8 mouse cellular contexts compared by ENCODE assay signal in genomic region chr11:95825625-95826024, GRCm38 (mm10). TPM values are rescaled to one million over a fixed set of nuclear protein-coding genes. Genes with fewer than 3 reads are reported as not detected.
DNase-seq lines count a peak whose midpoint lies in the region; ATAC-seq and TF ChIP-seq lines count a peak whose summit lies in the region.

No protein-coding gene starts in this region.

- peak overlapping the region; percentile 82; the same call in 1 of the 2 replicates for H3K4me3 ChIP-seq in forebrain, embryonic 10.5 days
- H3K4me3 ChIP-seq in forebrain, embryonic 14.5 days (ENCODE audit: low read depth, low read length), result no peak overlapping the region
- H3K4me3 ChIP-seq in kidney, embryonic 14.5 days (ENCODE audit: low read length), result 0 out of 2 replicates have a peak overlapping the region, but pooled peaks have one; percentile 56
- H3K4me3 ChIP-seq in MEL (ENCODE audit: control insufficient read depth in 1 of 2, insufficient read depth in 1 of 2, low read depth in 2 of 2, low read length in 2 of 2), result peak overlapping the region; percentile 69 to 93; a peak in 3 of 4 replicates
- H3K4me3 ChIP-seq in forebrain, embryonic 13.5 days, result no peak overlapping the region

- H3K27ac ChIP-seq in forebrain, embryonic 10.5 days, result no peak overlapping the region
- no peak overlapping the region for H3K27ac ChIP-seq in forebrain, embryonic 14.5 days (ENCODE audit: low read depth, low read length)
- H3K27ac ChIP-seq in kidney, embryonic 14.5 days (ENCODE audit: low read depth, low read length), result no peak overlapping the region
- no peak overlapping the region for H3K27ac ChIP-seq in MEL (ENCODE audit: control insufficient read depth, low read depth, low read length)
- no peak overlapping the region for H3K27ac ChIP-seq in forebrain, embryonic 13.5 days

- no peak for DNase-seq in forebrain, embryonic 10.5 days (ENCODE audit: extremely low spot score, low spot score)
- DNase-seq in forebrain, embryonic 14.5 days (ENCODE audit: low spot score), result no peak
- no peak for DNase-seq in kidney, adult 9 months
- peak; percentile 50 for DNase-seq in MEL (ENCODE audit: low read depth, low spot score)
- DNase-seq in induced T-regulatory cell, adult 2 months (ENCODE audit: low read depth), result peak; percentile 36
- DNase-seq in layer of hippocampus, adult 9-11 months, result no peak

- no peak overlapping the region for H3K9ac ChIP-seq in forebrain, embryonic 14.5 days (ENCODE audit: low read length)
- H3K9ac ChIP-seq in kidney, embryonic 14.5 days (ENCODE audit: low read depth, low read length), result no peak overlapping the region
- H3K9ac ChIP-seq in MEL (ENCODE audit: control insufficient read depth, low read depth, low read length, poor library complexity, severe bottlenecking), result peak overlapping the region; percentile 85
- no peak overlapping the region for H3K9ac ChIP-seq in forebrain, embryonic 13.5 days

- TF ChIP-seq CTCF in MEL (IDR thresholded peaks at IDR 0.05 in 2 of 3, conservative IDR thresholded peaks at IDR 0.05 in 1 of 3; ENCODE audit: control insufficient read depth in 1 of 3, insufficient read depth in 1 of 3, low read depth in 2 of 3, low read length in 3 of 3, poor library complexity in 1 of 3, severe bottlenecking in 1 of 3), result no peak

- WGBS in forebrain, embryonic 10.5 days, result 68% methylated on average over 3 of the region's 3 CpGs
- 63% methylated on average over 3 of the region's 3 CpGs for WGBS in forebrain, embryonic 14.5 days
- WGBS in kidney, embryonic 14.5 days, result 48% methylated on average over 3 of the region's 3 CpGs
- 46% methylated on average over 3 of the region's 3 CpGs for WGBS in forebrain, embryonic 13.5 days

- peaks cover 5% of the 10 kb centered on the region; the same call in 1 of the 2 replicates for H3K79me2 ChIP-seq in MEL (ENCODE audit: control insufficient read depth, insufficient read depth, low read length, poor library complexity)

- no peaks in the 10 kb centered on the region for H3K9me3 ChIP-seq in forebrain, embryonic 10.5 days
- no peaks in the 10 kb centered on the region for H3K9me3 ChIP-seq in forebrain, embryonic 14.5 days (replicated peaks; ENCODE audit: control insufficient read depth, low read length)
- H3K9me3 ChIP-seq in kidney, embryonic 14.5 days (ENCODE audit: control insufficient read depth, low read length), result no peaks in the 10 kb centered on the region
- H3K9me3 ChIP-seq in MEL (replicated peaks; ENCODE audit: insufficient read depth, low read length), result no peaks in the 10 kb centered on the region
- H3K9me3 ChIP-seq in forebrain, embryonic 13.5 days (replicated peaks), result no peaks in the 10 kb centered on the region

- peaks cover 91% of the 10 kb centered on the region for H3K27me3 ChIP-seq in forebrain, embryonic 10.5 days (ENCODE audit: poor library complexity, severe bottlenecking)
- H3K27me3 ChIP-seq in forebrain, embryonic 14.5 days (replicated peaks; ENCODE audit: control insufficient read depth, insufficient read depth, low read length), result peaks cover 52% of the 10 kb centered on the region
- peaks cover 48% of the 10 kb centered on the region for H3K27me3 ChIP-seq in kidney, embryonic 14.5 days (ENCODE audit: control insufficient read depth, insufficient read depth, low read length)
- H3K27me3 ChIP-seq in MEL (ENCODE audit: control insufficient read depth in 1 of 2, insufficient read depth in 2 of 2, low read length in 2 of 2), result no peaks in the 10 kb centered on the region
- peaks cover 70% of the 10 kb centered on the region for H3K27me3 ChIP-seq in forebrain, embryonic 13.5 days

- no peak for ATAC-seq in forebrain, embryonic 14.5 days
- ATAC-seq in kidney, embryonic 14.5 days (ENCODE audit: low FRiP score, low TSS enrichment), result no peak
- no peak for ATAC-seq in forebrain, embryonic 13.5 days

- TF ChIP-seq RAD21 in MEL (IDR thresholded peaks at IDR 0.05; ENCODE audit: low read depth, low read length), result no peak

- peaks cover 37% of the 10 kb centered on the region for H3K4me1 ChIP-seq in forebrain, embryonic 10.5 days
- peaks cover 6% of the 10 kb centered on the region for H3K4me1 ChIP-seq in forebrain, embryonic 14.5 days (ENCODE audit: control insufficient read depth, insufficient read depth, low read length)
- peaks cover 5% of the 10 kb centered on the region for H3K4me1 ChIP-seq in kidney, embryonic 14.5 days (ENCODE audit: control insufficient read depth, insufficient read depth, low read length)
- peaks cover 29 to 44% of the 10 kb centered on the region in 2 experiments for H3K4me1 ChIP-seq in MEL (ENCODE audit: control insufficient read depth in 1 of 2, insufficient read depth in 2 of 2, low read length in 2 of 2)
- H3K4me1 ChIP-seq in forebrain, embryonic 13.5 days, result peaks cover 16% of the 10 kb centered on the region

- no peaks in the 10 kb centered on the region for H3K36me3 ChIP-seq in forebrain, embryonic 10.5 days (replicated peaks)
- no peaks in the 10 kb centered on the region for H3K36me3 ChIP-seq in forebrain, embryonic 14.5 days (ENCODE audit: control insufficient read depth, insufficient read depth, low read length)
- no peaks in the 10 kb centered on the region for H3K36me3 ChIP-seq in kidney, embryonic 14.5 days (ENCODE audit: control insufficient read depth, insufficient read depth, low read length)
- H3K36me3 ChIP-seq in MEL (ENCODE audit: control insufficient read depth in 1 of 2, insufficient read depth in 2 of 2, low read length in 2 of 2), result peaks cover 0 to 32% of the 10 kb centered on the region in 2 experiments; a peak in 2 of 4 replicates
- no peaks in the 10 kb centered on the region for H3K36me3 ChIP-seq in forebrain, embryonic 13.5 days (ENCODE audit: poor library complexity, severe bottlenecking)

- TF ChIP-seq POLR2A in MEL (IDR thresholded peaks at IDR 0.05; ENCODE audit: control insufficient read depth in 1 of 2, insufficient read depth in 1 of 2, low read depth in 1 of 2, low read length in 2 of 2, poor library complexity in 1 of 2), result no peak

- TF ChIP-seq EP300 in MEL (IDR thresholded peaks at IDR 0.05; ENCODE audit: low read depth in 1 of 2, low read length in 2 of 2), result no peak

- no peak overlapping the region for H3K4me2 ChIP-seq in forebrain, embryonic 14.5 days (ENCODE audit: low read length)
- no peak overlapping the region for H3K4me2 ChIP-seq in kidney, embryonic 14.5 days (replicated peaks; ENCODE audit: low read depth, low read length)
- no peak overlapping the region for H3K4me2 ChIP-seq in forebrain, embryonic 13.5 days

TF ChIP-seq in MEL, 35 proteins besides CTCF, POLR2A, EP300 and RAD21:
- no peak for TF ChIP-seq POLR2AphosphoS2 (IDR thresholded peaks at IDR 0.05; ENCODE audit: low read length)
- no peak for TF ChIP-seq MAX (IDR thresholded peaks at IDR 0.05; ENCODE audit: low read length)
- TF ChIP-seq MYB (IDR thresholded peaks at IDR 0.05; ENCODE audit: low read depth, low read length), result no peak
- no peak for TF ChIP-seq BHLHE40 (IDR thresholded peaks at IDR 0.05; ENCODE audit: borderline replicate concordance, low read depth, low read length)
- TF ChIP-seq MAZ (IDR thresholded peaks at IDR 0.05; ENCODE audit: low read depth, low read length), result no peak
- no peak for TF ChIP-seq ZC3H11A (IDR thresholded peaks at IDR 0.05; ENCODE audit: low read depth, low read length)
- no peak for TF ChIP-seq KAT2A (conservative IDR thresholded peaks at IDR 0.05; ENCODE audit: low read depth, low read length)
- TF ChIP-seq GATA1 (IDR thresholded peaks at IDR 0.05; ENCODE audit: low read depth, low read length), result no peak
- TF ChIP-seq CHD2 (IDR thresholded peaks at IDR 0.05; ENCODE audit: low read length), result no peak
- no peak for TF ChIP-seq CHD1 (IDR thresholded peaks at IDR 0.05; ENCODE audit: low read depth, low read length)
- TF ChIP-seq TAL1 (IDR thresholded peaks at IDR 0.05; ENCODE audit: low read length), result no peak

RNA-seq across cellular contexts. Expression of gene Phospho1, which starts 1.3 kb away (rescaled TPM):
- polyA plus RNA-seq in forebrain, embryonic 10.5 days (2016; fragmentation: Nextera tagmentation; extraction: Ambion mirVana), result not detected in 2 replicates
- not detected in 2 replicates for polyA plus RNA-seq in forebrain, embryonic 14.5 days (2014; fragmentation: Nextera tagmentation; extraction: Ambion mirVana)
- not detected in 2 replicates for polyA plus RNA-seq in kidney, embryonic 14.5 days (2014; fragmentation: Nextera tagmentation; extraction: Ambion mirVana)
- 15.4 and 17.7 TPM in 2 replicates for total RNA-seq in MEL (2012; rRNA removed)
- polyA plus RNA-seq in MEL (2012; ENCODE audit: insufficient read depth in 1 of 2, insufficient read length in 2 of 2, low read depth in 1 of 2, low replicate concordance in 2 of 2, missing spikeins in 1 of 2), result 10 to 100 TPM in 1 of 2 experiments, not detected in 1; 76.0 TPM
- polyA plus RNA-seq in forebrain, embryonic 13.5 days (2015; fragmentation: Nextera tagmentation; extraction: Ambion mirVana), result not detected in 2 replicates

RNA-seq across cellular contexts. Expression of gene Gngt2, which starts 11.4 kb away (rescaled TPM):
- 6.7 and 7.3 TPM in 2 replicates for polyA plus RNA-seq in forebrain, embryonic 10.5 days (2016; fragmentation: Nextera tagmentation; extraction: Ambion mirVana)
- 2.1 and 2.7 TPM in 2 replicates for polyA plus RNA-seq in forebrain, embryonic 14.5 days (2014; fragmentation: Nextera tagmentation; extraction: Ambion mirVana)
- polyA plus RNA-seq in kidney, embryonic 14.5 days (2014; fragmentation: Nextera tagmentation; extraction: Ambion mirVana), result 19.5 and 26.0 TPM in 2 replicates
- total RNA-seq in MEL (2012; rRNA removed), result 23.5 and 24.0 TPM in 2 replicates
- 10 to 100 TPM in 1 of 2 experiments, not detected in 1; 25.9 TPM for polyA plus RNA-seq in MEL (2012; ENCODE audit: insufficient read depth in 1 of 2, insufficient read length in 2 of 2, low read depth in 1 of 2, low replicate concordance in 2 of 2, missing spikeins in 1 of 2)
- polyA plus RNA-seq in forebrain, embryonic 13.5 days (2015; fragmentation: Nextera tagmentation; extraction: Ambion mirVana), result 1.4 and 2.8 TPM in 2 replicates

RNA-seq across cellular contexts. Expression of gene Abi3, which starts 16.7 kb away (rescaled TPM):
- polyA plus RNA-seq in forebrain, embryonic 10.5 days (2016; fragmentation: Nextera tagmentation; extraction: Ambion mirVana), result 2.3 and 4.6 TPM in 2 replicates
- 0.50 and 1.1 TPM in 2 replicates for polyA plus RNA-seq in forebrain, embryonic 14.5 days (2014; fragmentation: Nextera tagmentation; extraction: Ambion mirVana)
- 3.9 and 9.8 TPM in 2 replicates for polyA plus RNA-seq in kidney, embryonic 14.5 days (2014; fragmentation: Nextera tagmentation; extraction: Ambion mirVana)
- 3.2 and 3.3 TPM in 2 replicates for total RNA-seq in MEL (2012; rRNA removed)
- 10 to 100 TPM in 1 of 2 experiments, not detected in 1; 15.4 TPM for polyA plus RNA-seq in MEL (2012; ENCODE audit: insufficient read depth in 1 of 2, insufficient read length in 2 of 2, low read depth in 1 of 2, low replicate concordance in 2 of 2, missing spikeins in 1 of 2)
- 0.96 and 1.5 TPM in 2 replicates for polyA plus RNA-seq in forebrain, embryonic 13.5 days (2015; fragmentation: Nextera tagmentation; extraction: Ambion mirVana)

Comparison
In these comparisons a context has a peak if more than half of its experiments do, and no peak if none do; other contexts are left out.
1. H3K4me3 ChIP-seq: peak in forebrain, embryonic 10.5 days (single experiment), kidney, embryonic 14.5 days (single experiment) and MEL (2 of 2); none in forebrain, embryonic 14.5 days (single experiment) and forebrain, embryonic 13.5 days (single experiment).
2. DNase-seq: peak in MEL (single experiment) and induced T-regulatory cell, adult 2 months (single experiment); none in forebrain, embryonic 10.5 days (single experiment), forebrain, embryonic 14.5 days (single experiment), kidney, adult 9 months (single experiment) and layer of hippocampus, adult 9-11 months (single experiment).